Mouse (Mus musculus) forebrain, embryonic 15.5 days (tissue): Measurements from ENCODE around the gene Hk1. TPM values are rescaled to one million over a fixed set of nuclear protein-coding genes. Genes with fewer than 3 reads are reported as not detected.
A peak's percentile ranks its signal among the peaks of the same experiment; 100 is the strongest.

Source experiments
- ATAC-seq: fragments of 200-750 bp; cut with Nextera tagmentation; replicated peaks from 2 replicates; pipeline ENCODE4 v1.8.0; 2017; ENCODE audit warnings: mild to moderate bottlenecking, moderate TSS enrichment, moderate library complexity
- H3K27ac ChIP-seq: fragments of 300-500 bp; sonication (generic); replicated peaks from 2 replicates; pipeline ENCODE4 v1.5.1; 2015; ENCODE audit warnings: mild to moderate bottlenecking, inconsistent platforms
- H3K27me3 ChIP-seq: fragments of 300-500 bp; sonication (generic); 2 replicates; pipeline ENCODE4 v1.6.1; 2015; ENCODE audit warnings: inconsistent platforms
- H3K36me3 ChIP-seq: fragments of 300-500 bp; sonication (generic); 2 replicates; pipeline ENCODE4 v1.6.1; 2015; ENCODE audit warnings: mild to moderate bottlenecking, inconsistent platforms
- H3K4me1 ChIP-seq: fragments of 300-500 bp; sonication (generic); 2 replicates; pipeline ENCODE4 v1.6.1; 2015; ENCODE audit warnings: inconsistent platforms
- H3K4me2 ChIP-seq: fragments of 300-500 bp; sonication (generic); replicated peaks from 2 replicates; pipeline ENCODE4 v1.6.1; 2015; ENCODE audit warnings: mild to moderate bottlenecking, inconsistent platforms
- H3K4me3 ChIP-seq: fragments of 300-500 bp; sonication (generic); 2 replicates; pipeline ENCODE4 v1.5.1; 2015; ENCODE audit warnings: mild to moderate bottlenecking, inconsistent platforms
- H3K9ac ChIP-seq: fragments of 300-500 bp; sonication (generic); replicated peaks from 2 replicates; pipeline ENCODE4 v1.6.1; 2015; ENCODE audit warnings: mild to moderate bottlenecking, inconsistent platforms
- H3K9me3 ChIP-seq: fragments of 300-500 bp; sonication (generic); 2 replicates; pipeline ENCODE4 v1.6.1; 2016; ENCODE audit warnings: inconsistent platforms
- WGBS: fragments of 180-500 bp; shearing (Covaris S2); methylation state at CpG from one replicate; pipeline ENCODE4 v1.1.7; 2015; ENCODE audit warnings: mixed read lengths; 5-methylcytosine and 5-hydroxymethylcytosine counted together
- polyA plus RNA-seq: library from polyadenylated mRNA; unstranded; fragments of >200 nt; fragmentation: Nextera tagmentation; extraction: Ambion mirVana; gene quantifications from 2 replicates; pipeline ENCODE4 v1.2.1, GENCODE M21; 2015

The Hk1 gene
- polyA plus RNA-seq, 1 experiment from 2014 or later = 86.2 TPM

DNA sequence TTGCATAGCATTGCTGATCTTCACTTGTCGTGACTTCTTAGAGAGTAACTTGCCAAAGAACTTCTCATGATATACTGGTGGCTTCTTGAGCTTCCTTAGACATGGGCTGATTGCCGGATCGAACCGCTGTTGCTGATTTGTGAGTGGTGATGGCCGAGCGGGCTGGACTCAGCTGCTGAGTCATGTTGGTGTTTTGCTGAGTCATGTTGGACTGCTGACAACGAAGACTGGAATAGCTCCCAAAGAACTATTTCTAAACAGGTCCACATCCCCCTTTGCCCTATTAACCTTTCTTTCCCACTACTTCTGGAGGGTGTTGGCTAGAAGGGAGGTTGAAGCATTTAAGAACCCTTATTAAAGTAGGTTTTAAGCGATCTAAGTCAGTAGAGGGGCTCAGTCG, 135.6 kb downstream of the Hk1 start:
- H3K4me2 ChIP-seq = no peak overlapping the region
- WGBS = 89% methylated on average over 9 of the region's 9 CpGs
- H3K27me3 ChIP-seq = no peaks in the 10 kb centered on the region
- no peak overlapping the region for H3K4me3 ChIP-seq
- H3K27ac ChIP-seq = no peak overlapping the region
- H3K9me3 ChIP-seq = no peaks in the 10 kb centered on the region
- H3K9ac ChIP-seq = no peak overlapping the region
- no peaks in the 10 kb centered on the region for H3K36me3 ChIP-seq
- H3K4me1 ChIP-seq = 0 out of 2 replicates have a peak, but pooled peaks cover 2% of the 10 kb centered on the region
- no peak for ATAC-seq

DNA sequence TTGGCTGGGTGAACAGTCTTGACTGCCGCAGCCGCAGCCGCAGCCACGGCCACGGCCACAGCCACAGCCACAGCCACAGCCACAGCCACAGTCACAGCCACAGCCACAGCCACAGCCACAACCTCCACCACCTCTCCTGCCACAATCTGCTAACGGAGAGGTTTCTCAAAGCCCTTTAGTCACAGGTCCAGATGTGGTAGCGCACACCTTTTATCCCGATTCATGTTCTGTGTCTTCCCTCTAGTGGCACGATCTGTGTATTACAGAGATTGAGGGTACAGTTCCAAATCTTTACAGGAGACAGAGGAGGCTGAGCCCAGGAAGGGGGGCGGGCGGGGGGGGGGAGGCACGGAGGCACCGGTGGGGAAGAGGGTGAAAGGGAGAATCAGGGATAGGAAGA, 136.8 kb downstream of the Hk1 start:
- Histone ChIP-seq H3K9ac (no peak overlapping the region), H3K36me3 (no peaks in the 10 kb centered on the region), H3K4me1 (0 out of 2 replicates have a peak, but pooled peaks cover 2% of the 10 kb centered on the region), H3K9me3 (no peaks in the 10 kb centered on the region), H3K4me2 (no peak overlapping the region), H3K27me3 (no peaks in the 10 kb centered on the region), H3K4me3 (no peak overlapping the region), H3K27ac (no peak overlapping the region)
- WGBS = 61% methylated on average over 9 of the region's 13 CpGs
- ATAC-seq = no peak

DNA sequence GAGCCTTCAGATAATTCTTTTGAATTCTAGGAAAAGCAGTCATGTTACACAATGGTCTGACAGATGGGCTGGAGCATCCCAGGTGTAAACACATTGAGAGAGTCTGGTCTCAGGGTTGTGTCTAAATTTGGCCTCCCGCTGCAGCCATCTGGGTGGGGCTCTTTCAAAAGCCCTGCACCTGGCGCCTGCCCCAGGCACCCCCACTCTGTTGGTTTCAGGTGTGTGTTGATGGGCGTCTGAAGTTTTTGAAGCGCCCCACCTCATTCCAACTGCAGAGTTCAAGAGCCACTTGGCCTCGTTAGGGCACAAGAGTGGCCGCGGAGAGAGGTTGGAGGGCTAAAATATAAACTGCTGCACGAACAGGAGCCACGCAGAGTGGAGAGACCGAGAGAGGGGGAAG, 137.3 kb downstream of the Hk1 start:
- Histone ChIP-seq H3K36me3 (no peaks in the 10 kb centered on the region), H3K4me1 (0 out of 2 replicates have a peak, but pooled peaks cover 2% of the 10 kb centered on the region), H3K27ac (no peak overlapping the region), H3K9me3 (no peaks in the 10 kb centered on the region), H3K9ac (no peak overlapping the region), H3K4me2 (no peak overlapping the region), H3K27me3 (no peaks in the 10 kb centered on the region), H3K4me3 (no peak overlapping the region)
- ATAC-seq = no peak
- 82% methylated on average over 10 of the region's 10 CpGs for WGBS

DNA sequence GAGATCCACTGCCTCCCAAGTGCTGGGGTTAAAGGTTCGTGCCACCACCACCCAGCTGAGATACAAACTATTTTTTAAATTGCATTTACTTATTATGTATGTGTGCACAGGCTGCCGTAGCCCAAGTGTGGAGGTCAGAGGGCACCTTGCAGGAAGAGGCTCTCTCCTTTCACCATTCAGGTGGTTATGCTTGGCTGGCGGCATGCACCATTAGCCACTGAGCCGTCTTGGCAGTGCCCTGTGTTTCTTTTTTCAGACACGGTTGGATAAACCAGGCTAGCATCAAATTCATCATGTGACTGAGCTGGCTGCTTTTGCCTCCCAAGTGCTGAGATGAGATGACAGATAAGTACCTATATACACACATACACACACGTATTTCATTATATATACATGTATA, 140.4 kb downstream of the Hk1 start:
- ATAC-seq = no peak
- Histone ChIP-seq H3K4me2 (no peak overlapping the region), H3K4me3 (no peak overlapping the region), H3K36me3 (no peaks in the 10 kb centered on the region), H3K9me3 (no peaks in the 10 kb centered on the region), H3K27ac (no peak overlapping the region), H3K4me1 (no peaks in the 10 kb centered on the region), H3K27me3 (no peaks in the 10 kb centered on the region), H3K9ac (no peak overlapping the region)
- 53% methylated on average over 6 of the region's 6 CpGs for WGBS

DNA sequence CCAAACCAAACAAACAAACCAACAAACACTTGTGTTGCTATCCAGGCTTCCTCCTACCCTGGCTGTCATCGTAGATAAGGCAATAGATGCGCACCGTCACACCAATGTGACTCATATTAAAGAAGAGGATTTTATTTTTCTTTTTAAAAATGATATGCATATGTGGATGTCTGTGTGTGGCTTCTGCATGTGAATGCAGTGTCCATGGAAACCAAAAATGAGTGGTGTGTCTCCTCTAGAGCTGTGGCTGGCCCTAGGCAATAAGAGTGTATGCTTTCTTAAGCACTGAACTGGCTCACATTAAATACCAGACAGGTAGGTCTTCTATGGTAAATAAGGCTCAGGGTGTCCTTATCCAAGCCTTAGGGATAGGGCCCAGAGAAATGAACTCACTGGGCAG, 141.0 kb downstream of the Hk1 start:
- H3K4me3 ChIP-seq = no peak overlapping the region
- H3K4me2 ChIP-seq = no peak overlapping the region
- 93% methylated on average over 3 of the region's 3 CpGs for WGBS
- no peak overlapping the region for H3K9ac ChIP-seq
- H3K27ac ChIP-seq = no peak overlapping the region
- no peaks in the 10 kb centered on the region for H3K9me3 ChIP-seq
- H3K27me3 ChIP-seq = no peaks in the 10 kb centered on the region
- no peaks in the 10 kb centered on the region for H3K4me1 ChIP-seq
- H3K36me3 ChIP-seq = no peaks in the 10 kb centered on the region
- no peak for ATAC-seq

DNA sequence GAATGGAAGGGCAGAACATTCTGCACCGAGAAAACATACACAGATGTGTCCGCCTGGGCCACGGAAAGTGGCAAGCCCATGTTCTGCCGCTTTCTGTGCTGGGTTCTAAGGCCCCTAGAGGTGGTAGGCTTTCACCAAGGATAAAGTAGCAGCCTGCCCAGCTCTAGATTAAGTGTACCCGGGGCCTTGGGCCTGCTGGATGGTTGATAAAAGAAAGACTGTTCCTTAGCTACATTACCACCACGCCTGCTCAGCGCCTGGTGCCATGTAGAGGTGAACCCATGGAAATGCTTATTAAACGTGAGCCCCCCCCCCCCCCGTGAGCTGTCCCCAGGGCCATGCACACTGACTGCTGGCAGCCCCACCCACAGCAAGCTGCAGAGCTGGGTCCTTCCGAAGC, 142.5 kb downstream of the Hk1 start:
- 85% methylated on average over 10 of the region's 10 CpGs for WGBS
- H3K27me3 ChIP-seq = no peaks in the 10 kb centered on the region
- H3K9ac ChIP-seq = no peak overlapping the region
- no peaks in the 10 kb centered on the region for H3K4me1 ChIP-seq
- no peak overlapping the region for H3K27ac ChIP-seq
- H3K4me3 ChIP-seq = no peak overlapping the region
- H3K36me3 ChIP-seq = no peaks in the 10 kb centered on the region
- ATAC-seq = no peak
- no peaks in the 10 kb centered on the region for H3K9me3 ChIP-seq
- H3K4me2 ChIP-seq = no peak overlapping the region

DNA sequence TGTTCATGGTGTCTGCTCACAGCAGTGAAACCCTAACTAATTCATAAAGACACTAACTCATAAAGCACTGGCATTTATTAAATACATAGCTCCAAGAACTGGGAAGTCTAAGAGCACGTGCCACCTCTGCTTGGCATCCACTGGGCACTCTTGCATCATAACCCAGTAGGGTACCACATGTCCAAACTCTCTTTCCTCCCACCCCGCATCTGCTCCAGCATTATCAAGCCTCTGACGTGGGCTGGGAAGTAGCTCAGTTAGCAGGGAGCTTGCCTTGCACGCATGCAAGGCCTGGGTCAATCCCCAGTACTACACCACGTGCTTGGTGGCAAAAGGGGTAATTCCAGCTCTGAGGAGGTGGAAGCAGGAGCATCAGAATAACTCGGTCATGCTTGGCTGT, 143.5 kb downstream of the Hk1 start:
- Histone ChIP-seq H3K9me3 (no peaks in the 10 kb centered on the region), H3K27me3 (no peaks in the 10 kb centered on the region; the same call in 1 of the 2 replicates), H3K4me1 (no peaks in the 10 kb centered on the region), H3K4me3 (no peak overlapping the region), H3K27ac (no peak overlapping the region), H3K36me3 (no peaks in the 10 kb centered on the region), H3K4me2 (no peak overlapping the region), H3K9ac (no peak overlapping the region)
- no peak for ATAC-seq
- 87% methylated on average over 6 of the region's 6 CpGs for WGBS

DNA sequence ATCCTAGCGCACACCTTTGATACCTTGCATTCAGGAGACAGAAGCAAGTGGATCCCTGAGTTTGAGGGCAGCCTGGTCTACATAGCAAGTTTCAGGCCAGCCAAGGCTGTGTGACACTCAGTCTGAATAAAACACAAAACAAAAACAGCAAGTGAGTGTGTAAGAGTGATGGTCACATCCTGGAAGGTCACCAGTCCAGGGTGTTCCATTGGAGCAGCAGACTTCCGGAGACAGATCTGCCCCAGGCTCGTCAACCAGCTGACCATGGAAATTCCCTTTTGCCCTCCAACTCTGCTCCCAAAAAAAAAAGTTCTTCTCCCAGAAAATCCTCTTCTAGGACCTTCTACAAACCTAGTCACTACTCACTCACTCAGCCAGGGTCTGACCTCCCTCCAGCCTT, 147.9 kb downstream of the Hk1 start:
- Histone ChIP-seq H3K4me2 (0 out of 2 replicates have a peak overlapping the region, but pooled peaks have one; percentile 93), H3K36me3 (no peaks in the 10 kb centered on the region), H3K9me3 (no peaks in the 10 kb centered on the region), H3K27me3 (no peaks in the 10 kb centered on the region; the same call in 1 of the 2 replicates), H3K9ac (no peak overlapping the region), H3K4me3 (no peak overlapping the region), H3K27ac (no peak overlapping the region), H3K4me1 (peaks cover 6% of the 10 kb centered on the region)
- no peak; the same call in 1 of the 2 replicates for ATAC-seq
- 82% methylated on average over 3 of the region's 3 CpGs for WGBS

DNA sequence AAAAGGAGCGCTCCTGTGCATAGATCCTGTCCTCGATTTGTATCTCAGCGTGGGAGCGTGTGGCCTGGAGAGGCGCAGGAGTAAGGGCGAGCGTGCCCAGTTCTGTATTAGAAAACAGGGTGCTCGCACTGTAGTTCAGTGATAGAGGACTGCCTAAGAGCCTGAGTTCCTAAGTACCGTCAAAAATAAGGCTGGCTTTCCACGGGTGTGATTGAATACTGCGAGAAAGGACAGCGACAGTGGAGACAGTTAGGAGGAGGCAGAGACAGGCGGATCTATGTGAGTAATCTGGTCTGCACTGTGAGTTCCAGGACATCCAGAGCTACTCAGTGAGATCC, 148.3 kb downstream of the Hk1 start:
- H3K36me3 ChIP-seq = no peaks in the 10 kb centered on the region
- no peak for ATAC-seq
- H3K4me3 ChIP-seq = peak overlapping the region; percentile 65
- H3K4me1 ChIP-seq = peaks cover 6% of the 10 kb centered on the region
- peak overlapping the region; percentile 58 for H3K9ac ChIP-seq
- H3K9me3 ChIP-seq = no peaks in the 10 kb centered on the region
- H3K27ac ChIP-seq = no peak overlapping the region
- 2% methylated on average over 13 of the region's 13 CpGs for WGBS
- H3K4me2 ChIP-seq = peak overlapping the region; percentile 93
- H3K27me3 ChIP-seq = no peaks in the 10 kb centered on the region; the same call in 1 of the 2 replicates

DNA sequence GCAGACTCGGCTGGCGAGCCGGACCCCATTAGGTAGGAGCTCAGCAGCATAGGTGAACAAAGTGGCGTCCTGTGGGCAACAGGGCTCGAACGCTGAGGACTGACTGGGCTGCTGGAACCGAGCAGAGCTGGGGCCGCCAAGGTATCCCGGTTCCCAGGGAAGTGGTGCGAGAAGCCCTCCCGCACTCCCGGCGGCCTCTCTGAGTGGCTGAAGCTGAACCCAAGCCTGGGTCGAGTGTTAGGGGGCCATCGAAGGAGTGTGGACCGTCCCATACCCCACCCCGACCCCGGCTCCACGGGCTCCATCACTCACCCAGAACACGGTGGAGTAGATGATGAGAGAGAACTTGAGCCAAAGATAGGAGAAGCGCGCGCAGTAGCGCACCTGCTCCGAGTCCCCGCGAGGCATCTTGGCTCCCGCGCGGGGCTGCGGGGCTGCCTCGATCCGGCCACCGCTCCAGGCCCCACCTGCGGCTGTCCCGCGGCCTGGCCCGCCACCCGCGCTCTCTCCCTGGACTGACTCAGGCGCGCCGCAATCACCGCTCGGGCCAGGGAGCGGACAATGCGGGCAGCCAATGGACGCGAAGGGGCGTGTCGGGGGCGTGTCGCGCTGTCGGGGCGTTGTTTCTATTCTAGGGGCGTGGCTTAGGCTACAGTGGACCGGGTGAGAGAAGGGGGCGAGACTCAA, 148.9 kb downstream of the Hk1 start, which contains the start of gene Tspan15:
Gene Tspan15, minus strand, starts transcription at position 544 of the 687 bp plus-strand sequence.
- ATAC-seq = peak; percentile 97
- H3K9ac ChIP-seq = peak within 1 kb of the TSS; percentile 58
- no peaks in the 10 kb centered on the region for H3K36me3 ChIP-seq
- H3K27me3 ChIP-seq = no peaks in the 10 kb centered on the region; the same call in 1 of the 2 replicates
- peak within 1 kb of the TSS; percentile 65 for H3K4me3 ChIP-seq
- peak within 1 kb of the TSS; percentile 93 for H3K4me2 ChIP-seq
- H3K4me1 ChIP-seq = peaks cover 6% of the 10 kb centered on the region
- no peaks in the 10 kb centered on the region for H3K9me3 ChIP-seq
- under 1% methylated on average over 58 of the region's 59 CpGs for WGBS
- no peak within 1 kb of the TSS for H3K27ac ChIP-seq

DNA sequence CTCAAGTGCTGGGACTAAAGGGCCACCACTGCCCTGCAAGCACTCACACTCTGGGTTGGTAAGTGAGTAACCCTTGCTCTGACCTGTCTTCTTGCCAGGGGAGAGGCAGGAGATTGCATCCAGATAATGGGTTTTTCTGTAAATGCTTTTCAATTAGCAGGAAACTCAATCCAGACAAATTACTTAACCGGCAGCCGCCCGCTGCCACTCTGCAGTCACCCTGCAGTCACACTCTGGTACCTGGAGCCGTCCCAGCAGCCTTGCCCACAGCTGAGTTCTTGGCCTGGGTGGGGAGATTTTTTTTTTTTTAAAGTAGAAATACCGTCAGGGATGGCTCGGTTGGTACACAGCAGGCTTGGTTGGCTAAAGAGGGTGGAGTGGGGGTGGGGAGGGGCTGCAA, 151.6 kb downstream of the Hk1 start:
- peaks cover 6% of the 10 kb centered on the region for H3K4me1 ChIP-seq
- ATAC-seq = no peak
- H3K36me3 ChIP-seq = no peaks in the 10 kb centered on the region
- H3K27me3 ChIP-seq = no peaks in the 10 kb centered on the region; the same call in 1 of the 2 replicates
- no peak overlapping the region for H3K4me3 ChIP-seq
- WGBS = 59% methylated on average over 6 of the region's 6 CpGs
- H3K9me3 ChIP-seq = no peaks in the 10 kb centered on the region
- H3K27ac ChIP-seq = no peak overlapping the region
- H3K4me2 ChIP-seq = no peak overlapping the region
- H3K9ac ChIP-seq = no peak overlapping the region

DNA sequence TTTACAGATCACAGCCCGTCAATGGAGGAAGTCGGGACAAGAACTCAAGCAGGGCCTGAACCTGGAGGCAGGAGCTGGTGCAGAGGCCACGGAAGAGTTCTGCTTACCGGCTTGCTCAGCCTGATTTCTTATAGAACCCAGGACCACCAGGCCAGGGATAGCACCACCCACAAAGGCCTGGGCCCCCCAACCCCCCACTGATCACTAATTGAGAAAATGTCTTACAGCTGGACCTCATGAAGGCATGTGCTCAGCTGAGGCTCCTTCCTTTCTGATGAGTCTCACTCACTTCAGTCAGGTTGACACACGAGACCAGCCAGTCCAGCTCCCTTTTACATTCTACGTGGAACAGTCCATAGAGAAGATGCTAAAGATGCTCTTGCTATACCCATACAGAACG, 153.9 kb downstream of the Hk1 start:
- H3K36me3 ChIP-seq = no peaks in the 10 kb centered on the region
- no peak overlapping the region for H3K27ac ChIP-seq
- no peak overlapping the region for H3K4me3 ChIP-seq
- ATAC-seq = no peak
- H3K4me2 ChIP-seq = no peak overlapping the region
- no peaks in the 10 kb centered on the region for H3K27me3 ChIP-seq
- H3K9ac ChIP-seq = no peak overlapping the region
- 83% methylated on average over 7 of the region's 7 CpGs for WGBS
- H3K9me3 ChIP-seq = no peaks in the 10 kb centered on the region
- H3K4me1 ChIP-seq = peaks cover 6% of the 10 kb centered on the region

DNA sequence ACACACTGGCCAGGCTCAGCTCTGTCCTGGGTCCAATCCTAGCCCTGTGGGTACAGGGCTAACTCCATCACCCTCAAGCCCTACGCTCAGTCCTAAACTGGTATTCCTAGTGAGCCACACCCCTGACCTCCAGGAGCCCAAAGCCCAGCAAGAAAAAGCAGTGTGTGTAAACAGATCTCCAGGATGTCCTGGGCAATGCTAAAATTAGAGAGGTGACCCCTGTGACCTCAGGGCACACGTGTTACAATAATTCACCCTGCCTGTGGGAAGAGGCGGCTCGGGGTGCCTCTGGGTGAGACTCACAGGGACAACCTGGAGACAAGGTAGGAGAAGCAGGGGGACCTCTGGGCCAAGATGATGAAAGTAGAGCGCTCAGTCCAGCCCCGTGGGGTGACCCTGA, 155.5 kb downstream of the Hk1 start:
- no peak overlapping the region for H3K4me2 ChIP-seq
- H3K27ac ChIP-seq = no peak overlapping the region
- 84% methylated on average over 6 of the region's 6 CpGs for WGBS
- H3K9me3 ChIP-seq = no peaks in the 10 kb centered on the region
- no peak overlapping the region for H3K4me3 ChIP-seq
- no peaks in the 10 kb centered on the region for H3K4me1 ChIP-seq
- H3K27me3 ChIP-seq = no peaks in the 10 kb centered on the region
- no peak for ATAC-seq
- H3K9ac ChIP-seq = no peak overlapping the region
- no peaks in the 10 kb centered on the region for H3K36me3 ChIP-seq
